Mouse (Mus musculus) CH12.LX (cell line): ENCODE results near the gene Fbxo6. TPM values are rescaled to one million over a fixed set of nuclear protein-coding genes. Genes with fewer than 3 reads are reported as not detected.

Experiments
- DNase-seq: peaks from one replicate; pipeline ENCODE4 v3.0.0-alpha.2; 2013; ENCODE audit errors: extremely low read depth
- H3K27ac ChIP-seq: 2 replicates; pipeline ENCODE4 v1.5.1; 2012; ENCODE audit warnings: low read depth, mild to moderate bottlenecking, control low read depth, moderate library complexity; ENCODE audit not compliant: insufficient read depth
- H3K27me3 ChIP-seq: replicated peaks from 2 replicates; pipeline ENCODE3; 2012; ENCODE audit warnings: inconsistent platforms
- H3K36me3 ChIP-seq, 2 experiments: replicated peaks in 1 of 2; 2 replicates each; pipeline versions ENCODE3 to v1.6.1; 2012; ENCODE audit warnings: inconsistent platforms in 1 of 2, low read length in 1 of 2, mild to moderate bottlenecking in 1 of 2, mixed read lengths in 1 of 2, moderate library complexity in 1 of 2; ENCODE audit not compliant: control insufficient read depth in 1 of 2, insufficient read depth in 1 of 2
- H3K4me1 ChIP-seq, 2 experiments: 2 replicates each; pipeline ENCODE4 v1.6.1; 2012; ENCODE audit warnings: inconsistent platforms in 1 of 2, moderate library complexity in 1 of 2; ENCODE audit not compliant: insufficient read depth in 2 of 2, control insufficient read depth in 1 of 2
- H3K4me2 ChIP-seq: 2 replicates; pipeline ENCODE4 v1.6.1; 2012; ENCODE audit warnings: low read depth, mild to moderate bottlenecking, control low read depth; ENCODE audit not compliant: poor library complexity, insufficient read depth, severe bottlenecking
- H3K4me3 ChIP-seq, 3 experiments: fragments of 150-350 bp in 1 of 3; sonication (generic) in 1 of 3; replicated peaks in 1 of 3; 2 replicates each; pipeline versions ENCODE3 to v1.5.1; 2011 to 2012; ENCODE audit warnings: low read depth in 2 of 3, low read length in 2 of 3, mild to moderate bottlenecking in 2 of 3, moderate library complexity in 2 of 3, control low read depth in 1 of 3, improper control_type of control experiment in 1 of 3, inconsistent platforms in 1 of 3, mixed read lengths in 1 of 3; ENCODE audit not compliant: poor library complexity in 1 of 3
- H3K79me2 ChIP-seq: replicated peaks from 2 replicates; pipeline ENCODE4 v1.6.1; 2012; ENCODE audit warnings: mild to moderate bottlenecking, moderate library complexity; ENCODE audit not compliant: control insufficient read depth, poor library complexity, insufficient read depth, severe bottlenecking; ENCODE audit errors: extremely low read depth
- H3K9ac ChIP-seq: 2 replicates; pipeline ENCODE4 v1.6.1; 2012; ENCODE audit warnings: low read depth, mild to moderate bottlenecking, control low read depth, moderate library complexity; ENCODE audit not compliant: insufficient read depth
- H3K9me3 ChIP-seq: replicated peaks from 2 replicates; pipeline ENCODE3; 2012; ENCODE audit warnings: low read length, inconsistent platforms, mixed read lengths
- CHD2 ChIP-seq: IDR thresholded peaks from 2 replicates; pipeline ENCODE4 v1.6.1; 2011; ENCODE audit warnings: low read length, improper control_type of control experiment
- E2F4 ChIP-seq: IDR thresholded peaks from 2 replicates; pipeline ENCODE4 v1.6.1; 2011; ENCODE audit warnings: low read depth, low read length, improper control_type of control experiment; ENCODE audit not compliant: insufficient replicate concordance
- ELF1 ChIP-seq: IDR thresholded peaks from 2 replicates; pipeline ENCODE4 v1.6.1; 2014; ENCODE audit warnings: low read depth, mild to moderate bottlenecking, inconsistent platforms, low read length, improper control_type of control experiment
- EP300 ChIP-seq: IDR thresholded peaks from 2 replicates; pipeline ENCODE4 v1.6.1; 2011; ENCODE audit warnings: low read length, improper control_type of control experiment
- ETS1 ChIP-seq: conservative IDR thresholded peaks from 2 replicates; pipeline ENCODE4 v1.6.1; 2012; ENCODE audit warnings: low read depth, mild to moderate bottlenecking, inconsistent platforms, low read length, improper control_type of control experiment, moderate library complexity
- HCFC1 ChIP-seq: IDR thresholded peaks from 2 replicates; pipeline ENCODE4 v1.6.1; 2012; ENCODE audit warnings: low read depth, mild to moderate bottlenecking, inconsistent platforms, low read length, improper control_type of control experiment
- IRF4 ChIP-seq: IDR thresholded peaks from 2 replicates; pipeline ENCODE4 v1.6.1; 2014; ENCODE audit warnings: low read depth, mild to moderate bottlenecking, inconsistent platforms, low read length, improper control_type of control experiment
- MAFK ChIP-seq: IDR thresholded peaks from 2 replicates; pipeline ENCODE4 v1.6.1; 2011; ENCODE audit warnings: low read length, improper control_type of control experiment; ENCODE audit not compliant: insufficient replicate concordance
- MAX ChIP-seq: IDR thresholded peaks from 2 replicates; pipeline ENCODE4 v1.6.1; 2011; ENCODE audit warnings: low read length, improper control_type of control experiment
- MAZ ChIP-seq: IDR thresholded peaks from 2 replicates; pipeline ENCODE4 v1.6.1; 2012; ENCODE audit warnings: low read depth, mild to moderate bottlenecking, inconsistent platforms, low read length, improper control_type of control experiment, moderate library complexity
- MEF2A ChIP-seq: IDR thresholded peaks from 2 replicates; pipeline ENCODE4 v1.6.1; 2014; ENCODE audit warnings: low read depth, mild to moderate bottlenecking, inconsistent platforms, low read length, improper control_type of control experiment, borderline replicate concordance
- MXI1 ChIP-seq: IDR thresholded peaks from 2 replicates; pipeline ENCODE4 v1.6.1; 2011; ENCODE audit warnings: mild to moderate bottlenecking, low read depth, low read length, improper control_type of control experiment
- NELFE ChIP-seq: IDR thresholded peaks from 2 replicates; pipeline ENCODE4 v1.6.1; 2011; ENCODE audit warnings: low read depth, low read length, improper control_type of control experiment
- PAX5 ChIP-seq: IDR thresholded peaks from 2 replicates; pipeline ENCODE4 v1.6.1; 2012; ENCODE audit warnings: low read length, inconsistent platforms, mixed read lengths
- RAD21 ChIP-seq: IDR thresholded peaks from 2 replicates; pipeline ENCODE4 v1.6.1; 2011; ENCODE audit warnings: low read depth, mild to moderate bottlenecking, low read length, improper control_type of control experiment, moderate library complexity
- SIN3A ChIP-seq: IDR thresholded peaks from 2 replicates; pipeline ENCODE4 v1.6.1; 2012; ENCODE audit warnings: low read length, improper control_type of control experiment, inconsistent platforms
- SMC3 ChIP-seq: IDR thresholded peaks from 2 replicates; pipeline ENCODE4 v1.6.1; 2011; ENCODE audit warnings: low read depth, low read length, improper control_type of control experiment
- TBP ChIP-seq: conservative IDR thresholded peaks from 2 replicates; pipeline ENCODE4 v1.6.1; 2011; ENCODE audit warnings: low read depth, low read length, improper control_type of control experiment
- TCF12 ChIP-seq: IDR thresholded peaks from 2 replicates; pipeline ENCODE4 v1.6.1; 2014; ENCODE audit warnings: low read depth, mild to moderate bottlenecking, inconsistent platforms, low read length, improper control_type of control experiment
- UBTF ChIP-seq: IDR thresholded peaks from 2 replicates; pipeline ENCODE4 v1.6.1; 2012; ENCODE audit warnings: low read depth, mild to moderate bottlenecking, inconsistent platforms, low read length, improper control_type of control experiment, moderate library complexity
- ZC3H11A ChIP-seq: IDR thresholded peaks from 2 replicates; pipeline ENCODE4 v1.6.1; 2012; ENCODE audit warnings: low read depth, mild to moderate bottlenecking, inconsistent platforms, low read length, improper control_type of control experiment
- ZKSCAN1 ChIP-seq: IDR thresholded peaks from 2 replicates; pipeline ENCODE4 v1.6.1; 2012; ENCODE audit warnings: low read depth, inconsistent platforms, low read length, improper control_type of control experiment, borderline replicate concordance
- dilution Hi-C: fragments of 300-500 bp; cut with MboI; formaldehyde crosslinking; loops from 2 replicates; pipeline ENCODE4 v1.14.3; 2020; ENCODE audit warnings: low sequenced_read_pairs; ENCODE audit not compliant: extremely low pct_unique_long_range_greater_than_20kb, extremely low pct_ligation_motif_present
- in situ Hi-C: fragments of 300-500 bp; cut with MboI; formaldehyde crosslinking; loops from 3 replicates; pipeline ENCODE4 v1.14.3; 2019; ENCODE audit warnings: low sequenced_read_pairs, low pct_ligation_motif_present, low pct_unique_long_range_greater_than_20kb, mixed read lengths
- polyA plus RNA-seq: library from polyadenylated mRNA; unstranded; fragments of >175 nt; gene quantifications from 2 replicates; pipeline ENCODE4 v1.2.1, GENCODE M21; 2012; ENCODE audit warnings: low read depth; ENCODE audit not compliant: insufficient read length
- total RNA-seq, 2 experiments: library from RNA; depleted of rRNA; stranded (reverse); fragments of 300-350 nt in 1 of 2; fragments of >200 nt in 1 of 2; gene quantifications; 2 replicates each; pipeline ENCODE4 v1.2.3; 2012 to 2014

Fbxo6 gene
- total and polyA plus RNA-seq, 3 experiments = 20.8 to 32.5 (median 25.7) TPM

DNA sequence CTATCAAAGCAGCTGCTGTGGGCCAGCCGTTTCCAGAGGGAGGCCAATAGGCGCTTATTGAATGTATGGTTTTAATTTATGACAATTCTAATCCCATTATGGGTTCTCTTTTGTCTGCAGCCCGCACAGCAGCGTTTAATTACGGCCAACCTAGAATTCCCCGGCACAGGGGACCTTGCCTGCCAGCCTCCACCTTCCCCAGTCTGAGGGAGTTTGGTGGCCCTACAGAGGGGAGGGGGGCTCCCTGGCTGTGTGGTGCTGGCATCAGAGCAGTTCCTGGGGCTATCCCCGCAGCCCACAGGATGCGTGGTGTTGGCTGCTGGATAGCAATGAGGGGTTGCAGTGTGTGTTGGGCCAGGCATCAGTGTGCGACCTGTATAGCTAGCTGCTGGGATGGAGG lies 32.6 kb upstream of the Fbxo6 start:
- Histone ChIP-seq H3K27ac (no peak overlapping the region), H3K9me3 (no peaks in the 10 kb centered on the region), H3K36me3 (no peaks in the 10 kb centered on the region), H3K4me1 (no peaks in the 10 kb centered on the region), H3K27me3 (peaks cover 75% of the 10 kb centered on the region), H3K4me3 (no peak overlapping the region), H3K79me2 (no peaks in the 10 kb centered on the region), H3K4me2 (no peak overlapping the region), H3K9ac (no peak overlapping the region)
- in situ Hi-C loops (no loop called here), dilution Hi-C loops (no loop called here)
- TF ChIP-seq IRF4 = no peak
- TF ChIP-seq NELFE = no peak
- TF ChIP-seq ZC3H11A = no peak
- no peak for TF ChIP-seq ETS1
- TF ChIP-seq MAFK = no peak
- TF ChIP-seq TCF12 = no peak
- no peak for TF ChIP-seq HCFC1
- no peak for TF ChIP-seq ZKSCAN1
- no peak for TF ChIP-seq SIN3A
- no peak for TF ChIP-seq MXI1
- TF ChIP-seq MAX = no peak
- no peak for TF ChIP-seq E2F4
- TF ChIP-seq TBP = no peak
- TF ChIP-seq MEF2A = no peak
- TF ChIP-seq CHD2 = no peak
- no peak for TF ChIP-seq RAD21
- no peak for DNase-seq

GRCm38 (mm10) chr4:148182363-148182762 lies 30.4 kb upstream of the Fbxo6 start:
- DNase-seq = no peak
- in situ Hi-C loops = no loop called here
- Histone ChIP-seq H3K4me1 (no peaks in the 10 kb centered on the region), H3K27me3 (peaks cover 84% of the 10 kb centered on the region), H3K27ac (no peak overlapping the region), H3K9me3 (no peaks in the 10 kb centered on the region), H3K36me3 (no peaks in the 10 kb centered on the region), H3K4me2 (no peak overlapping the region), H3K4me3 (no peak overlapping the region), H3K9ac (no peak overlapping the region), H3K79me2 (no peaks in the 10 kb centered on the region; the same call in 1 of the 2 replicates)
- dilution Hi-C loops = no loop called here
- TF ChIP-seq EP300 = no peak
- no peak for TF ChIP-seq MAZ
- TF ChIP-seq UBTF = no peak
- TF ChIP-seq TCF12 = no peak
- TF ChIP-seq CHD2 = no peak
- no peak for TF ChIP-seq PAX5
- no peak for TF ChIP-seq ELF1
- no peak for TF ChIP-seq ZC3H11A
- no peak for TF ChIP-seq MAX
- TF ChIP-seq SMC3 = no peak
- TF ChIP-seq HCFC1 = no peak
